Mouse (Mus musculus): ENCODE data around the gene Palld. TPM values are rescaled to one million over a fixed set of nuclear protein-coding genes. Genes with fewer than 3 reads are reported as not detected.

The Palld gene
- total and polyA plus RNA-seq, 3 experiments: 0.33 TPM; not detected in 2

DNA sequence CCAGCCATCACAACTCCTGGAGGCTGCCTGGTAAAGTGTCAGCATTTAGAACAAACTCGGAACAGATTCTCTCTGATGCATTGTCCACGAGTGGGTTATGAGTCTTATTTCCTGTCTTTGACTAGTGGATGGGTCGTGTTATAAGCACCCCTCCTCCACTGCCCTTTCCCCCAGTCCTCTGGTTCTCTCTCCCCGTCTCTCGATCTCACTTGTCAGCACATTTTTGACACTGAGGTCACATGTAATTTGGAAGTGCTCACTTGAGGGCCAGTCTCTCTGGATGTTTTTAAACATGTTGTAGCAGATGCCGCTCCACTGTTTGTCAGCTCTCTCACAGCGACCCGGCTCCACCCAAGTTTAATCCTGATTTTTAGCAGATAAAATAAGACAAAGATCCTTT is 237.5 kb downstream of the Palld start:
- H3K4me3 ChIP-seq (ENCODE audit: low read depth, low read length): no peak overlapping the region
- ATAC-seq (ENCODE audit: extremely low read depth, insufficient number of reproducible peaks, low FRiP score, poor library complexity, severe bottlenecking) (no peak), DNase-seq (ENCODE audit: low spot score) (no peak)
- no peak for TF ChIP-seq GATA2 (IDR thresholded peaks at IDR 0.05; ENCODE audit: borderline replicate concordance, low read depth, low read length)
- no peak for TF ChIP-seq CTCF (IDR thresholded peaks at IDR 0.05; ENCODE audit: low read depth, low read length)
- TF ChIP-seq TAL1 (conservative IDR thresholded peaks at IDR 0.05; ENCODE audit: low read depth, low read length): no peak
- TF ChIP-seq GATA1 (IDR thresholded peaks at IDR 0.05; ENCODE audit: borderline replicate concordance, low read length): no peak
- no peak for TF ChIP-seq POLR2AphosphoS5 (IDR thresholded peaks at IDR 0.05; ENCODE audit: insufficient replicate concordance, low read depth, low read length)
- no peaks in the 10 kb centered on the region for H3K36me3 ChIP-seq (replicated peaks)
- no peaks in the 10 kb centered on the region for H3K27me3 ChIP-seq (ENCODE audit: insufficient read depth, low read length)
- H3K9me3 ChIP-seq (replicated peaks): no peaks in the 10 kb centered on the region
- H3K4me1 ChIP-seq (ENCODE audit: insufficient read depth, low read depth, low read length): no peaks in the 10 kb centered on the region

DNA sequence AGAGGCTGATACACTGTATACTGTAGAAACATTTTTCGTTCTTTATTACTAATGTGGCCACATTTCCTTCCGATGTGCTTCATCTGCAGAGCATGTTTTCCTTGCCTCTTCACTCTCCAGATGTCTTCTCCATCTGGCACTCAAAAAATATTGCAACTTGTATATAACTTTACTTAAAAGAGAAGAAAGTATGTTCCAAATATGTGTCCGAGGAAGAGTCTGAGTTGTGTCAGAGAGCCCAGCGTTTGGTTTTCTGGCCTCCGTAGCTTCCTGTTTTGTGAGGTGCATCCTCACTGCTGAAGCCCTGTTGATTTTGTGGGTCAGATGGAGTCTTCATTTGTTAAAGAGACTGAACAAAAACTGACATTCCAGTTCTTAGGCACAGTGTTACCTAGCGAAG is 238.3 kb downstream of the Palld start:
- no peak for ATAC-seq (ENCODE audit: extremely low read depth, insufficient number of reproducible peaks, low FRiP score, poor library complexity, severe bottlenecking)
- TF ChIP-seq TAL1 (conservative IDR thresholded peaks at IDR 0.05; ENCODE audit: low read depth, low read length) (no peak), POLR2AphosphoS5 (IDR thresholded peaks at IDR 0.05; ENCODE audit: insufficient replicate concordance, low read depth, low read length) (no peak), GATA1 (IDR thresholded peaks at IDR 0.05; ENCODE audit: borderline replicate concordance, low read length) (no peak), GATA2 (IDR thresholded peaks at IDR 0.05; ENCODE audit: borderline replicate concordance, low read depth, low read length) (no peak), CTCF (IDR thresholded peaks at IDR 0.05; ENCODE audit: low read depth, low read length) (no peak)
- no peak for DNase-seq (ENCODE audit: low spot score)
- H3K9me3 ChIP-seq (replicated peaks): no peaks in the 10 kb centered on the region
- H3K36me3 ChIP-seq (replicated peaks): no peaks in the 10 kb centered on the region
- H3K27me3 ChIP-seq (ENCODE audit: insufficient read depth, low read length): no peaks in the 10 kb centered on the region
- H3K4me1 ChIP-seq (ENCODE audit: insufficient read depth, low read depth, low read length): no peaks in the 10 kb centered on the region
- H3K4me3 ChIP-seq (ENCODE audit: low read depth, low read length): no peak overlapping the region

DNA sequence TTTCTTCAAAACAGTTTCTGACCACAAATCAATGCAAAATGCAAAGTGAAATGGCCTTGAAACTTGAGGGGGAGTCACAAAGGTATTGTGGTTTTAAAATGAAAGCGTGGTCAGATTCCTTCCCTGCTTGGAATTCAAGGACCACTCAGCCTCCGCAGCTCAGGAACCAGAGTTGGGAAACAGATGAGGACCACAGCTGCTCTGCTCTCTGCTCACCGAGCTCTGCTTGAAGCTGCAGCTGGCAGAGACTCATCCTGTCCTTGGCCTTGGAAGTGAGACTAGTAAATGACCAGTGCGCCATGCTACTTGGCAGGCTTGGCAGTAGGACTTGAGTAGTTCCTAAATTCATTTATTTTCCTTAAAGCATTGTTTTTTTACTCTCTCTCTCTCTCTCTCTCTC is 239.7 kb downstream of the Palld start:
- Histone ChIP-seq H3K27me3 (ENCODE audit: insufficient read depth, low read length) (no peaks in the 10 kb centered on the region), H3K4me3 (ENCODE audit: low read depth, low read length) (no peak overlapping the region), H3K4me1 (ENCODE audit: insufficient read depth, low read depth, low read length) (no peaks in the 10 kb centered on the region), H3K9me3 (replicated peaks) (no peaks in the 10 kb centered on the region), H3K36me3 (replicated peaks) (no peaks in the 10 kb centered on the region)
- ATAC-seq (ENCODE audit: extremely low read depth, insufficient number of reproducible peaks, low FRiP score, poor library complexity, severe bottlenecking) (no peak), DNase-seq (ENCODE audit: low spot score) (no peak)
- no peak for TF ChIP-seq TAL1 (conservative IDR thresholded peaks at IDR 0.05; ENCODE audit: low read depth, low read length)

DNA sequence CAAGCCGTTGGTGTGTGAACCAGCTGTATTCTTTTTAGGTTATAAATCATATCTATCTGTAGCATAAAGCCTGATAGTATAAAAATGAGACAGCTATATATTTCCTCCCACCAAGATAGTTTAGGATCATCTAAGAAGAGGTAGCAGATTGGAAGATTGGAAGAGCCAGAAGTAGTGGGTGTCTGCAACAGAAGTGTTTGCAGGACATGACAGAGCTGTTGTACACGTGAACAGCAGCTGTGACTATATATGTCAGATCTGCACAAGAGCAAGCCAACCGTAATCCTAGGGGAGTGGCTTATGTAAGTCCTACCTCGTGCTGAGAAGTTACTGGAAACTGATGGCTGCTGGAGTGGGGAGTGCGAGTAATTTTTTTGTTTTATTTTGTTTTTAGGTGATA is 240.9 kb downstream of the Palld start:
- H3K36me3 ChIP-seq (replicated peaks): no peaks in the 10 kb centered on the region
- no peaks in the 10 kb centered on the region for H3K9me3 ChIP-seq (replicated peaks)
- H3K4me3 ChIP-seq (ENCODE audit: low read depth, low read length): no peak overlapping the region
- no peak for TF ChIP-seq POLR2AphosphoS5 (IDR thresholded peaks at IDR 0.05; ENCODE audit: insufficient replicate concordance, low read depth, low read length)
- no peak for TF ChIP-seq CTCF (IDR thresholded peaks at IDR 0.05; ENCODE audit: low read depth, low read length)
- no peak for DNase-seq (ENCODE audit: low spot score)
- no peaks in the 10 kb centered on the region for H3K4me1 ChIP-seq (ENCODE audit: insufficient read depth, low read depth, low read length)
- ATAC-seq (ENCODE audit: extremely low read depth, insufficient number of reproducible peaks, low FRiP score, poor library complexity, severe bottlenecking): no peak
- H3K27me3 ChIP-seq (ENCODE audit: insufficient read depth, low read length): no peaks in the 10 kb centered on the region

DNA sequence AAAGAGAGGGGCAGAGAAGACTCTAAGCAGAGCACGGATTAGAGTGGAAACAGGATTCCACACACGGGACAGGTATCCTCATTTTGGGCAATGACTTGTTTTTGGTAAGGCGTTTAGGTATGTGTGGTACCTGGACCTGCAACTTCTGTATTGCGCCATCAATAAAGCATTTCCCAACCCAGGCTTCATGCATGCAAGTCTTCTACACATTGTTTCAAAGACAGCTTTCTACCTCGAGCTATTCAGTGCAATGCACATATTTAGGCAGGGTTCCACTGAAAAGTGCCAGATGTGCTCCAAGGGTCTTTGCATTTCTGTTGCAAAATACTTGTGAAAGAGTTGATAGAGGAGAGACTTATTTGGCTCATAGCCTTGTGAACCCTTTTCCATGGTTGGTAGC is 241.5 kb downstream of the Palld start:
- TF ChIP-seq TAL1 (conservative IDR thresholded peaks at IDR 0.05; ENCODE audit: low read depth, low read length) (no peak), POLR2AphosphoS5 (IDR thresholded peaks at IDR 0.05; ENCODE audit: insufficient replicate concordance, low read depth, low read length) (no peak), GATA1 (IDR thresholded peaks at IDR 0.05; ENCODE audit: borderline replicate concordance, low read length) (no peak), GATA2 (IDR thresholded peaks at IDR 0.05; ENCODE audit: borderline replicate concordance, low read depth, low read length) (no peak), CTCF (IDR thresholded peaks at IDR 0.05; ENCODE audit: low read depth, low read length) (no peak)
- Histone ChIP-seq H3K27me3 (ENCODE audit: insufficient read depth, low read length) (no peaks in the 10 kb centered on the region), H3K9me3 (replicated peaks) (no peaks in the 10 kb centered on the region), H3K4me3 (ENCODE audit: low read depth, low read length) (no peak overlapping the region), H3K36me3 (replicated peaks) (no peaks in the 10 kb centered on the region), H3K4me1 (ENCODE audit: insufficient read depth, low read depth, low read length) (no peaks in the 10 kb centered on the region)
- ATAC-seq (ENCODE audit: extremely low read depth, insufficient number of reproducible peaks, low FRiP score, poor library complexity, severe bottlenecking) (no peak), DNase-seq (ENCODE audit: low spot score) (no peak)

DNA sequence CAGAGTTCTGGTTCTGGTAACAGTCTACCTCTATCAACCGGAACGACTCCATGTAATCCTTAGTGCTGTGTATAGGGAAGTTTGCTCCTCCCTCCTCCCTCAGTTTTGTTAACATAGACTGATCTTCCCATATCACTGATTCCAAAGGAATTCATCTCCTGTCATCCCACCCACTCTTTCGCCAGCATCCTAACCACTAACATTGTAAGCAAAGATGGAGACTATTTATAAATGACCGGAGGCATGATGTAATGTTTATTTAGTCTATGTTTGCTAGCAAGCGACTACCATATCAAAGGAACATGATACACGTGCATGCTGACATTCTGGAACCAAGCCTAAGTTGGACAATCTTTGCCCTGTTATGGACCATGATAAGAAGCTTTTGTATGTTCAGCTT is 250.5 kb downstream of the Palld start:
- Histone ChIP-seq H3K36me3 (replicated peaks) (no peaks in the 10 kb centered on the region), H3K4me3 (ENCODE audit: low read depth, low read length) (no peak overlapping the region), H3K27me3 (ENCODE audit: insufficient read depth, low read length) (peaks cover 2% of the 10 kb centered on the region; the same call in 1 of the 2 replicates), H3K9me3 (replicated peaks) (no peaks in the 10 kb centered on the region), H3K4me1 (ENCODE audit: insufficient read depth, low read depth, low read length) (no peaks in the 10 kb centered on the region)
- TF ChIP-seq CTCF (IDR thresholded peaks at IDR 0.05; ENCODE audit: low read depth, low read length): no peak
- TF ChIP-seq TAL1 (conservative IDR thresholded peaks at IDR 0.05; ENCODE audit: low read depth, low read length): no peak
- no peak for TF ChIP-seq POLR2AphosphoS5 (IDR thresholded peaks at IDR 0.05; ENCODE audit: insufficient replicate concordance, low read depth, low read length)
- TF ChIP-seq GATA2 (IDR thresholded peaks at IDR 0.05; ENCODE audit: borderline replicate concordance, low read depth, low read length): no peak
- no peak for TF ChIP-seq GATA1 (IDR thresholded peaks at IDR 0.05; ENCODE audit: borderline replicate concordance, low read length)
- no peak for ATAC-seq (ENCODE audit: extremely low read depth, insufficient number of reproducible peaks, low FRiP score, poor library complexity, severe bottlenecking)
- no peak for DNase-seq (ENCODE audit: low spot score)

DNA sequence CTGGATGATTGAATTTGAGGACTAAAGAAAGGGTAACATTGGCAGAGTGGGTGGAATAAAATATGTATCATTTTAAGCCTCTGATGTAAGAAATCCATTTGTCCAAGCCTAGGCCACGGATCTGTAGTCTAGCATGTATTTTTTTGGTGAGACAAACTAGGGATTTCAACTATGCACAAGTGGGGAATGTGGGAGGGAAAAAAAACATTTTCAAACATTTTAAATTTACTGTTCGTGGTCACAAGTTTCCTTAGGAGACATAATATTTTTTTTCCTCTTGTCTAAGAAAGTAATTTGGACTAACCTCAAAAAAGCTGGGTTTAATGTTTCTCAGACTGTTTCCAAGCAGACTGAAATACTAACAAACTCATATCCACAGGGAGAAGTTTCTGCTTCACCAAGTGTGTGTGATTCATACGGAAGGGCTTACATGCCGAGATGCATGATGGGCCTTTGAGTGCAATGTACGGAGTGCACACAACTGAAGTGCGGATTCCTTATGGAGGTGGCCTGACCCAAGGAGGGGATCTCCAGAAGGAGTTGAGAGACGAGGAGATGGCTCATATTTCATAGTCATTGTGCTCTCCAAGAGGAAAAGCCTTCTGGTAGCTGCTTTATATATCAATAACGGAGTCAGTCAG is 256.2 kb downstream of the Palld start:
- Histone ChIP-seq H3K9me3 (replicated peaks) (no peaks in the 10 kb centered on the region), H3K4me1 (ENCODE audit: insufficient read depth, low read depth, low read length) (no peaks in the 10 kb centered on the region), H3K4me3 (ENCODE audit: low read depth, low read length) (no peak overlapping the region), H3K27me3 (ENCODE audit: insufficient read depth, low read length) (peaks cover 2% of the 10 kb centered on the region; the same call in 1 of the 2 replicates), H3K36me3 (replicated peaks) (no peaks in the 10 kb centered on the region)
- ATAC-seq (ENCODE audit: extremely low read depth, insufficient number of reproducible peaks, low FRiP score, poor library complexity, severe bottlenecking) (no peak), DNase-seq (ENCODE audit: low spot score) (no peak)
- TF ChIP-seq CTCF (IDR thresholded peaks at IDR 0.05; ENCODE audit: low read depth, low read length): no peak
- TF ChIP-seq GATA1 (IDR thresholded peaks at IDR 0.05; ENCODE audit: borderline replicate concordance, low read length): no peak
- no peak for TF ChIP-seq POLR2AphosphoS5 (IDR thresholded peaks at IDR 0.05; ENCODE audit: insufficient replicate concordance, low read depth, low read length)
- TF ChIP-seq GATA2 (IDR thresholded peaks at IDR 0.05; ENCODE audit: borderline replicate concordance, low read depth, low read length): no peak
- TF ChIP-seq TAL1 (conservative IDR thresholded peaks at IDR 0.05; ENCODE audit: low read depth, low read length): no peak
